ENCODE assay signal across 24 mouse cellular contexts in genomic region chr3:28214886-28215311, GRCm38 (mm10). TPM values are rescaled to one million over a fixed set of nuclear protein-coding genes. Genes with fewer than 3 reads are reported as not detected.
DNase-seq lines count a peak whose midpoint lies in the region; ATAC-seq and TF ChIP-seq lines count a peak whose summit lies in the region.
"Had no signal": no experiment of that assay in that cellular context is flagged by ENCODE, and none has a peak within 500 bp of the region (broad histone marks: within the 10 kb centered on the region; RNA-seq: fewer than 3 reads in every experiment).

No protein-coding gene starts in this region.

- H3K4me3 ChIP-seq in ES-Bruce4 (ENCODE audit: low read depth, low read length) = no peak overlapping the region
- no peak overlapping the region for H3K4me3 ChIP-seq in gastrocnemius, adult 2 months
- H3K4me3 ChIP-seq: embryonic facial prominence, embryonic 13.5 days; forebrain, embryonic 15.5 days; heart, embryonic 12.5 days; hindbrain, embryonic 13.5 days; liver, embryonic 13.5 days; neural tube, embryonic 12.5 days had no signal

- H3K4me1 ChIP-seq in ES-Bruce4 (ENCODE audit: control insufficient read depth, insufficient read depth, low read length) = peaks cover 1% of the 10 kb centered on the region
- H3K4me1 ChIP-seq: embryonic facial prominence, embryonic 13.5 days; forebrain, embryonic 15.5 days; heart, embryonic 12.5 days; hindbrain, embryonic 13.5 days; liver, embryonic 13.5 days; neural tube, embryonic 12.5 days had no signal

- peak; percentile 1 to 4 for DNase-seq in kidney, adult 8-10 months
- DNase-seq in kidney, postnatal 25 days = no peak
- DNase-seq in ZHBTc4 (ENCODE audit: low read depth, low spot score) = peak; percentile 13
- no peak for DNase-seq in frontal cortex, postnatal 25 days (ENCODE audit: low spot score in 2 of 2)
- DNase-seq in embryo, embryonic 11 days = no peak
- DNase-seq in gastrocnemius, adult 2 months = no peak
- DNase-seq: adrenal gland, postnatal 10 days; B cell, adult 2 months; cerebellum, adult 9-11 months; gastrocnemius, postnatal 36 days; liver, embryonic 13.5 days; lung, embryonic 14.5 days; lung, postnatal 4 days; right cerebral cortex, adult 18-20 months; spleen, adult 18-20 months had no signal

- no peak for TF ChIP-seq EP300 in ES-Bruce4 (IDR thresholded peaks at IDR 0.05; ENCODE audit: insufficient read depth, low read depth, low read length)

- intact Hi-C loops in gastrocnemius, adult 2 months (cut with DNase I) = no loop called here

- TF ChIP-seq POLR2A in ES-Bruce4 (IDR thresholded peaks at IDR 0.05; ENCODE audit: insufficient read depth, low read length) = no peak

- TF ChIP-seq CTCF in ES-Bruce4 (IDR thresholded peaks at IDR 0.05; ENCODE audit: low read depth, low read length) = peak; percentile 7
- no peak for TF ChIP-seq CTCF in gastrocnemius, adult 2 months (IDR thresholded peaks at IDR 0.05)

- no peak overlapping the region for H3K9ac ChIP-seq in ES-Bruce4 (ENCODE audit: low read depth, poor library complexity, severe bottlenecking)
- H3K9ac ChIP-seq: embryonic facial prominence, embryonic 13.5 days; forebrain, embryonic 15.5 days; heart, embryonic 12.5 days; hindbrain, embryonic 13.5 days; liver, embryonic 13.5 days; lung, embryonic 14.5 days; neural tube, embryonic 12.5 days had no signal

- H3K27me3 ChIP-seq in ES-Bruce4 (ENCODE audit: control insufficient read depth, insufficient read depth, low read length, poor library complexity, severe bottlenecking) = no peaks in the 10 kb centered on the region; the same call in 1 of the 2 replicates
- H3K27me3 ChIP-seq: embryonic facial prominence, embryonic 13.5 days; forebrain, embryonic 15.5 days; hindbrain, embryonic 13.5 days; liver, embryonic 13.5 days; neural tube, embryonic 12.5 days had no signal

- no peak overlapping the region for H3K27ac ChIP-seq in ES-Bruce4 (ENCODE audit: insufficient read depth, low read length)
- H3K27ac ChIP-seq in gastrocnemius, adult 2 months = no peak overlapping the region
- H3K27ac ChIP-seq: embryonic facial prominence, embryonic 13.5 days; forebrain, embryonic 15.5 days; hindbrain, embryonic 13.5 days; liver, embryonic 13.5 days; neural tube, embryonic 12.5 days had no signal

- H3K9me3 ChIP-seq in ES-Bruce4 (replicated peaks; ENCODE audit: control insufficient read depth, insufficient read depth, low read length, poor library complexity, severe bottlenecking) = no peaks in the 10 kb centered on the region
- H3K9me3 ChIP-seq: embryonic facial prominence, embryonic 13.5 days; forebrain, embryonic 15.5 days; heart, embryonic 12.5 days; hindbrain, embryonic 13.5 days; liver, embryonic 13.5 days; neural tube, embryonic 12.5 days had no signal

- ATAC-seq in megakaryocyte-erythroid progenitor cell, adult 5-6 weeks (replicated peaks; ENCODE audit: low FRiP score, low TSS enrichment, poor library complexity, severe bottlenecking) = 0 out of 2 replicates have a peak, but pooled peaks have one; percentile 30
- ATAC-seq: activated CD4-positive, CD25-positive, alpha-beta regulatory T cell, adult 4 months; forebrain, embryonic 15.5 days; inflammation-experienced regulatory T-cells, adult 6 months had no signal

- H3K36me3 ChIP-seq in ES-Bruce4 (ENCODE audit: control insufficient read depth, insufficient read depth, low read length, poor library complexity, severe bottlenecking) = no peaks in the 10 kb centered on the region
- H3K36me3 ChIP-seq: embryonic facial prominence, embryonic 13.5 days; forebrain, embryonic 15.5 days; heart, embryonic 12.5 days; hindbrain, embryonic 13.5 days; liver, embryonic 13.5 days; neural tube, embryonic 12.5 days had no signal

RNA-seq across cellular contexts. Expression of gene Tnik, which starts 48.1 kb away (rescaled TPM):
- 2.0 and 2.3 TPM in 2 replicates for polyA plus RNA-seq in ES-Bruce4 (2011; ENCODE audit: insufficient read depth, insufficient read length, low read depth, missing spikeins)
- total RNA-seq in megakaryocyte-erythroid progenitor cell, adult 5-6 weeks (2014; fragmentation: Nextera tagmentation) = 31.8 and 32.8 TPM in 2 replicates
- 28.7 and 49.5 TPM in 2 replicates for total RNA-seq in megakaryocyte-erythroid progenitor cell, adult 5-6 weeks (2017)
- total RNA-seq in gastrocnemius, adult 2 months (2021) = 10 to 100 TPM; 38.8 to 42.7 TPM

Comparison
In these comparisons a context has a peak if more than half of its experiments do, and no peak if none do; other contexts are left out.
1. DNase-seq: peak in kidney, adult 8-10 months (2 of 2) and ZHBTc4 (single experiment); none in kidney, postnatal 25 days (0 of 2), frontal cortex, postnatal 25 days (0 of 2), embryo, embryonic 11 days (single experiment) and gastrocnemius, adult 2 months (single experiment).